Mouse (Mus musculus): ENCODE measurements around the gene Nlgn1.

GRCm38 (mm10) chr3:26050769-26051168 is 281.5 kb downstream of the Nlgn1 start:
- no peak for TF ChIP-seq CTCF (IDR thresholded peaks at IDR 0.05; ENCODE audit: low read depth)
- TF ChIP-seq EP300 (IDR thresholded peaks at IDR 0.05; ENCODE audit: low read depth) = no peak
